Mouse (Mus musculus) embryonic facial prominence, embryonic 14.5 days (tissue): ENCODE measurements at regions not wholly inside any gene's neighbourhood (a gene's known extent, or its start where the extent isn't known, plus 50 kb on each side); places are given as distances from the start of the nearest gene placed in this dataset.

Experiments used
- ATAC-seq: fragments of 200-750 bp; cut with Nextera tagmentation; 2 replicates; pipeline ENCODE4 v1.8.0; 2017; ENCODE audit warnings: low read depth, moderate number of reproducible peaks, moderate TSS enrichment
- DNase-seq: peaks from one replicate; pipeline ENCODE4 v3.0.0-alpha.2; 2015; ENCODE audit warnings: low spot score
- H3K27ac ChIP-seq: fragments of 300-500 bp; sonication (generic); replicated peaks from 2 replicates; pipeline ENCODE4 v1.5.1; 2014; ENCODE audit warnings: low read depth, mild to moderate bottlenecking, low read length, moderate library complexity
- H3K27me3 ChIP-seq: fragments of 300-500 bp; sonication (generic); replicated peaks from 2 replicates; pipeline ENCODE4 v1.6.1; 2014; ENCODE audit warnings: low read length; ENCODE audit not compliant: control insufficient read depth, insufficient read depth
- H3K36me3 ChIP-seq: fragments of 300-500 bp; sonication (generic); 2 replicates; pipeline ENCODE4 v1.6.1; 2014; ENCODE audit warnings: low read length, mixed read lengths; ENCODE audit not compliant: control insufficient read depth, insufficient read depth
- H3K4me1 ChIP-seq: fragments of 300-500 bp; sonication (generic); 2 replicates; pipeline ENCODE4 v1.6.1; 2014; ENCODE audit warnings: antibody characterized with exemption, low read length; ENCODE audit not compliant: control insufficient read depth, insufficient read depth
- H3K4me2 ChIP-seq: fragments of 300-500 bp; sonication (generic); 2 replicates; pipeline ENCODE4 v1.6.1; 2014; ENCODE audit warnings: low read depth, mild to moderate bottlenecking, low read length, moderate library complexity, mixed read lengths
- H3K4me3 ChIP-seq: fragments of 300-500 bp; sonication (generic); 2 replicates; pipeline ENCODE4 v1.5.1; 2014; ENCODE audit warnings: low read depth, mild to moderate bottlenecking, low read length
- H3K9ac ChIP-seq: fragments of 300-500 bp; sonication (generic); 2 replicates; pipeline ENCODE4 v1.6.1; 2014; ENCODE audit warnings: low read depth, mild to moderate bottlenecking, low read length, moderate library complexity, mixed read lengths
- H3K9me3 ChIP-seq: fragments of 300-500 bp; sonication (generic); 2 replicates; pipeline ENCODE4 v1.6.1; 2016; ENCODE audit warnings: low read length; ENCODE audit not compliant: control insufficient read depth
- WGBS: fragments of 180-500 bp; shearing (Covaris S2); extraction: QIAGEN DNeasy Blood & Tissue Kit; methylation state at CpG from one replicate; pipeline ENCODE4 v1.1.7; 2014; 5-methylcytosine and 5-hydroxymethylcytosine counted together

DNA sequence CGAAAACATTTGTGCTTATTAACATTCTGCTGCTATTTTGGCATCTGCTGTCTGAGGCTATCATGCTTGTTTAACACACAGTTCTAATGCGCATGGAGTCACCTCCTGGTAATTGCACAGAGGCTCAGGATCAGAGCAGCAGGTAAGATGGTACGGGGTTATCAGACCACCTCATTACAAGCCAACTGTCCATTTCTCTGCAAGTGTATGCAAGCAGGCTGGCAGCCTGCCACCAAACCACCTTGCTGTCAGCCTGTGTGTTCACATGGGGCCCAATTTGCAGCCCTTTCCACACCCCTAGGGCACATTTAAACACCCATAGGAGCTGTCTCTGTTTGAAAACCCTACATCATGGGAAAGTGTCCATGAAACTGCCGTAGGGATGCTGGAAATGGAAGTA lies 731.2 kb downstream of the Nedd1 start:
- Histone ChIP-seq H3K4me2 (no peak overlapping the region), H3K36me3 (no peaks in the 10 kb centered on the region), H3K4me3 (no peak overlapping the region), H3K9ac (no peak overlapping the region), H3K9me3 (no peaks in the 10 kb centered on the region), H3K27me3 (no peaks in the 10 kb centered on the region), H3K4me1 (no peaks in the 10 kb centered on the region), H3K27ac (no peak overlapping the region)
- DNase-seq (peak; percentile 38), ATAC-seq (peak; percentile 41; the same call in 1 of the 2 replicates)
- 73% methylated on average over 4 of the region's 4 CpGs for WGBS

DNA sequence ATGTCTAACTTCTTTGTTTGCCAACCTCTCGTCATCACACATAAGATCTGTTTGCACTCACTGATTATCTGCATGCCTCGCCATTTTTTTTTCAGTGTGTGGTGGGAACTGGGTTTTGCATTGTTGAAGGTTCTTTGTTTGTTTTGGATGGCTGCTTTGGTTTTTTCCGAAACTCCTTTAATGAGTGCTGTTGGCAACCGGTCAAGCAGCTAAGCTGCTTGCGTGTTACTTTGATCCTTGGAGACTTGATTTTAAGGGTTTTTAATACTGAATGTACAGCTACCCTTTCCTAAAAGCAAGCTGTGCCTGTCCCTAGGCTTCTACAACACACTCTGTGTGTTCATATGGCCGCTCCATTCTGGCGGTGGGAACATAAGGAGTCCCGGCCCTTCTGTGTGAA lies 733.9 kb downstream of the Nedd1 start:
- ATAC-seq (peak; percentile 18; the same call in 1 of the 2 replicates), DNase-seq (peak; percentile 84)
- Histone ChIP-seq H3K4me1 (no peaks in the 10 kb centered on the region), H3K4me2 (no peak overlapping the region), H3K27ac (no peak overlapping the region), H3K4me3 (no peak overlapping the region), H3K9ac (no peak overlapping the region), H3K36me3 (no peaks in the 10 kb centered on the region), H3K27me3 (no peaks in the 10 kb centered on the region), H3K9me3 (no peaks in the 10 kb centered on the region)
- WGBS = 64% methylated on average over 8 of the region's 8 CpGs

DNA sequence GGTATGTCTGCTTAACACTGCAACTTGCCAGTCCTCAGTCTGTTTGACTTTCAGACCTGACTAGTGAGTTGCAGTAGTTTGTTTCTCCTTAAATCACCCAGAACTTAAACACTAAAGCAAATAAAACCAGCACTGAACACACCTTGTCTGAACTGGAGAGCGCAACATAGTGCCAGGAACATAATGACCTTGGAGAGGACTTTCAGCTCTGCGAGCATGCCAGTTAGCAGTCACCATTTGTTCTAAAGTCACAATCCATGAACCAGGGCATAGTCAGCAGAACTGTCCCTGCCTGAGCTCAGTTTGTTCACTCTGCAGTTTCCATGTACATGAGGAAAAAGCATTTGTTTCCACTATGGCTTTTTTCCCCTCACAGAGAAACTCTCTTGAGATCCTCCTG lies 742.4 kb downstream of the Nedd1 start:
- Histone ChIP-seq H3K27ac (no peak overlapping the region), H3K9me3 (no peaks in the 10 kb centered on the region), H3K9ac (no peak overlapping the region), H3K4me1 (no peaks in the 10 kb centered on the region), H3K36me3 (no peaks in the 10 kb centered on the region), H3K4me2 (no peak overlapping the region), H3K27me3 (no peaks in the 10 kb centered on the region), H3K4me3 (no peak overlapping the region)
- ATAC-seq (no peak), DNase-seq (no peak)
- 87% methylated on average over 2 of the region's 2 CpGs for WGBS

DNA sequence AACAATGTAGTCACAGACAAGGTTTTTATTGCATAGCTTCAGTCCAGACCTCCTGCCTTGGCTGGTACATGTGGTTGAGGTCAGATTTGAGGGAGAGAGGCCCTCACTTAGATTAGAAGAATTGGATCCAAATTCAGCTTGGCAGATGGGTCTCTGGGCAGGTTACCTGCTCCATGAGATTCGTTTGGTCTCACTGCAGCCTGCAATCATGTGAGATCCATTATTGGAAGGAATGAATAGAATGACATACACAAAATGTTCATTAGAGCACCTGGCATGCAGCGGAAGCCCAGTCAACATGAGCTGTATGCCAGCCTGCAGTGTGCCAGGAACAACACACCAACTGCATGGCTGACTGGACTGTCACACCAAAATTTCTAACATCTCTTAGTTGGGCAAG lies 750.3 kb downstream of the Nedd1 start:
- 77% methylated on average over 2 of the region's 2 CpGs for WGBS

DNA sequence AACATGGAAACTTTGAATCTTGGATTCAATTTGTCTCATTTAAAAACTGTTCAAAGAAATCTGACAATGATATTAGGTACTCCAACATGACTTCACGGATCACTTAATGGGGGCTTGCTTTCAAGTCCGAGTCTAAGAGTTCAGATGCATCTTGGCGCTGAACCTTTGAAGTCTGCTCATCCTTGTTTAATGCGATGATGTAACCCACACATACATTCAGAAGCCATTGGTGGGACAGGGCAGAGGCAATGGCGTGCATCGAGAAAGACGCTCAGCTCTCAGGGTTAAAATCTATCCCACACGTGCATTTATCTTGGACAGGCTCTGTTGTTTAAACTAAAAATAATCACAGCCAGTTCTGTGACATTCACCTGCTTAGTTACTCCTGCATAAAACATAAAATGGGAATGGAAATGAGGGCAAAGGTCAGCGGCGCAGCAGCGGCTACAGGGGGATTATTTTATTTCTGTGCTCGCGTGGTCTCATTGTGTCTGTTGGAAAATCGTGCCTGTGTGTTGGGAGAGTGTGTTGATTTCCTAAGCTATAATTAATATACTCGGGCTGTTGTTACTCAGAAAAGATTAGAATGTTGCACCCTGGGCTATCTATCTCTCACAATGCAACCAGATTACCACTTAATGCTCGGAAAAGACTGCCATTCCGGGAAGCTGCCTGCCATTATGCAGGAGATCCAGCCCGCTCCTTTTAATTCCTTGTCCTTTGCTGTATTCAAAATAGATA lies 754.5 kb downstream of the Nedd1 start:
- no peak overlapping the region for H3K9ac ChIP-seq
- H3K27ac ChIP-seq = no peak overlapping the region
- no peaks in the 10 kb centered on the region for H3K9me3 ChIP-seq
- H3K27me3 ChIP-seq = no peaks in the 10 kb centered on the region
- ATAC-seq = no peak
- DNase-seq = no peak
- H3K4me2 ChIP-seq = no peak overlapping the region
- no peak overlapping the region for H3K4me3 ChIP-seq
- H3K36me3 ChIP-seq = no peaks in the 10 kb centered on the region
- H3K4me1 ChIP-seq = no peaks in the 10 kb centered on the region
- 80% methylated on average over 18 of the region's 18 CpGs for WGBS

More for the DNA sequence above, 750.3 kb downstream of the Nedd1 start:
- Histone ChIP-seq H3K4me3 (no peak overlapping the region), H3K27me3 (no peaks in the 10 kb centered on the region), H3K9ac (no peak overlapping the region), H3K9me3 (no peaks in the 10 kb centered on the region), H3K27ac (no peak overlapping the region), H3K4me1 (no peaks in the 10 kb centered on the region), H3K36me3 (no peaks in the 10 kb centered on the region), H3K4me2 (no peak overlapping the region)
- ATAC-seq (no peak), DNase-seq (no peak)

DNA sequence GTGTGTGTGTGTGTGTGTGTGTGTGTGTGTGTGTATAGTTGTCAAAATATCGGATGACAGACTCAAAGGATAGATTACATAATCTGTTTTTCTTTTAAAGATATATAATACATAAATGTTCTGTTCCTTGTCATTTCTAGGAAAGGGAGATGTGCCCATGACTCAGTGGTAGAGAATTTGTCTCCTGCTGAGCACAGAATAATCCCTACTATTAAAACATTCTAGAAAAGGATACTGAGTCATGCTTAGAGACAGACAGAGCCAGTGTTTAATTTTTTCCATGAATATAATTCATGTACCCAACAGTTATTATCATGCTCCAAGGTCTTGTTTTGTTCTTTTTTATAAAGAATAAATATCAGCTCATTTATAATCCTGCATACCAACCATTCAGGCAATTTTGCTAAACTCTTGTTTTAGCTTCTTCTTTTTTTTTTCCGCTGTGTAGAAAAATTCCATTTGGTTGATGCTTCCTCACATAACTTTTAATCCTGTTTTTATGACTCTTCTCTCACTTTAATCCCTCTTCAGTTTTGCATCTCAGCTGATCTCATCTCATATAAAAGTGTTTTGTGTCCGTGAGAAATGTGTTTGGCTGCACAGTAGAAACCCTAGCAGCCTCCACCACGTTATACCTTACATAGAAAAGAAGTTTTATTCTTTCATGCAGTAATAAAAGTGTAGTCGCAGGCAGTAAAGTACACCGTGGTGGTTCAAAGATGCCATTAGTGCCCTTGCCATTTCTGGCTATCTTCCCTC lies 762.3 kb downstream of the Nedd1 start:
- DNase-seq (no peak), ATAC-seq (no peak)
- no peak overlapping the region for H3K4me3 ChIP-seq
- no peaks in the 10 kb centered on the region for H3K36me3 ChIP-seq
- WGBS = 76% methylated on average over 6 of the region's 6 CpGs
- H3K9ac ChIP-seq = no peak overlapping the region
- H3K4me2 ChIP-seq = no peak overlapping the region
- H3K4me1 ChIP-seq = no peaks in the 10 kb centered on the region
- no peaks in the 10 kb centered on the region for H3K27me3 ChIP-seq
- H3K27ac ChIP-seq = no peak overlapping the region
- H3K9me3 ChIP-seq = no peaks in the 10 kb centered on the region

DNA sequence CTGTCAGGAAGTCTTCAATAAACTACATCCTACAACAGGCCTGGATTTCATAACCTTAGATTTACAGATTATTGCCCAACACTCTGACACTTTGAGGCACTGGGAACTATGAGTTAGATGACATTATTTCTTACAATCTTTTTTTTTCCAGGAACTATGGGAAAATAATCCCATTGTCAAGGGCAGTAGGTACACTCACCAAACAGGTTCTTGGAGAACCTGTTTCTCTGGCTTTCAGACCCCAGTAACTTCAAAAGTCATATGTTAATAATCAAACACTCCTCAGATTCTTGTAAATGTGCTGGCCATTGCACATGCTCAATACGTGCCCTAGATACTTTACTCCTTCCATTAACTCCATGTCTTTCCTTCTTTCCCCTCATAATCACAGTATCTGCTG lies 769.1 kb downstream of the Nedd1 start:
- Histone ChIP-seq H3K4me2 (no peak overlapping the region), H3K36me3 (no peaks in the 10 kb centered on the region), H3K4me1 (no peaks in the 10 kb centered on the region), H3K9me3 (no peaks in the 10 kb centered on the region), H3K9ac (no peak overlapping the region), H3K4me3 (no peak overlapping the region), H3K27me3 (no peaks in the 10 kb centered on the region), H3K27ac (no peak overlapping the region)
- ATAC-seq (no peak), DNase-seq (peak; percentile 31)
- WGBS = 64% methylated on average over 1 of the region's 1 CpGs

DNA sequence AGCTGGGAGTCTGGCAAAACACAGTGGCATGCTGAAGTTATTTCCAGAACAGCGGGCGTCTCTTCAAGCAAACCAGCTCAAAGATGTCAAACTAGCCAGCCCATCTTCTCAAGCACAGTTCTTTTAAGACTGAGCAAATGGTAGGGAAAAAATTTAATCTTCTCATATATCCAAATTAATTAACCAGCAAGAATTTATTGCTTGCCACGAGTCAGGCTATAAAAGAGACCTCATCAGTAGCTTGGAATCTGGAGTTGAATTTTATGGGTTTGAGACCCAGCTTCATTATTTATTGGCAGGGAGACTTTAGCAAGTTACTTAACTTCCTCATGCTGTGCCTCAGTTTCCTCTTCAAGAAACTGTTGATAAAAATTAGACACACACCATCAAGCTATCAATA lies 742.5 kb upstream of the Tmpo start:
- no peaks in the 10 kb centered on the region for H3K9me3 ChIP-seq
- no peaks in the 10 kb centered on the region for H3K4me1 ChIP-seq
- DNase-seq (no peak), ATAC-seq (no peak)
- no peak overlapping the region for H3K4me3 ChIP-seq
- H3K27ac ChIP-seq = no peak overlapping the region
- H3K36me3 ChIP-seq = no peaks in the 10 kb centered on the region
- no peaks in the 10 kb centered on the region for H3K27me3 ChIP-seq
- WGBS = 86% methylated on average over 3 of the region's 3 CpGs
- H3K9ac ChIP-seq = no peak overlapping the region
- no peak overlapping the region for H3K4me2 ChIP-seq

DNA sequence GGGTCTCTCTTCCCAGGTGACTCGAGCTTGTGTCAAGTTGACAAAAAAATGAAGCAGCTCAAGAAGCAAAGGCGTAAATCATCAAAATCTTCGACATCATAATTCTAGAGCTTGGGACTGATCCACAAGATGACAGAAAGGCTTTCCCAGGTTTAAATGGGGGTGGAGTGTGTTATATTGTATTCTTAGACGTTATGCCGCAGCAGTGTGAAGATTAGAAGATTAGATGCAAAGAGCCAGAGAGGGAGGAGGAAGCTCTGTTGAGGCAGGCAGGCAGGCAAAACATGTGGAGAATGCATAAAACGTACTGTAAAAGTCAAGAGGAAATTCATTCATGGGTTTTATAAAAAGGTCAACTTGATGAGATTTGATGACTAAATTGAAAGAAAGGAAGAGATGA lies 708.7 kb upstream of the Tmpo start:
- WGBS = 82% methylated on average over 6 of the region's 6 CpGs

More for the DNA sequence above, 708.7 kb upstream of the Tmpo start:
- Histone ChIP-seq H3K4me3 (no peak overlapping the region), H3K27me3 (no peaks in the 10 kb centered on the region), H3K9me3 (no peaks in the 10 kb centered on the region), H3K9ac (no peak overlapping the region), H3K36me3 (no peaks in the 10 kb centered on the region), H3K4me2 (no peak overlapping the region), H3K27ac (no peak overlapping the region), H3K4me1 (no peaks in the 10 kb centered on the region)
- DNase-seq (no peak), ATAC-seq (no peak)
